Mouse (Mus musculus): ENCODE results near the gene Kcnh1.

DNA sequence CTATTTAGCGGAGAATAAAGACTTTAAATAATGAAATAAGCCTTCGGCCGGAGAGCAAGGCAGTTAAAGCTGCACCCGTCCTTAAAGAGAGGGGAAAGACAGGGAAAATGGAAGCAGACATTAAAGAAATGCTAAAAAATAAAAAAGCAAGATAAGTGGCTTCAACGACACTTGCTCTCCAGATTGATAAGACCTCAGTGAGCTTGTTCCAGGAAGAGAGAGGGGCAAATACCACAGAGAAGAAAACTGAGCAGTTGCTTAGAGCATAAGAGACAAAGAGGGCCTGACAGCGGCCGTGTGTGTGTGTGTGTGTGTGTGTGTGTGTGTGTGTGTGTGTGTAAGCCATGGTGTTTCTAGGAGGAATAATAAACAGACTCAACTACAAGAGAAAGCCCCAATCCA lies 123.0 kb downstream of the Kcnh1 start:
- TF ChIP-seq CTCF (IDR thresholded peaks at IDR 0.05; ENCODE audit: low read depth, low read length), result no peak
- TF ChIP-seq TAL1 (conservative IDR thresholded peaks at IDR 0.05; ENCODE audit: low read depth, low read length), result no peak
- TF ChIP-seq GATA1 (IDR thresholded peaks at IDR 0.05; ENCODE audit: borderline replicate concordance, low read length), result no peak
- no peak for TF ChIP-seq POLR2AphosphoS5 (IDR thresholded peaks at IDR 0.05; ENCODE audit: insufficient replicate concordance, low read depth, low read length)

All from G1E (cell line).